Mouse (Mus musculus) megakaryocyte, embryonic 14.5 days (primary cell): ENCODE measurements around the gene Pgls.

Experiments used
- FLI1 ChIP-seq: IDR thresholded peaks from 2 replicates; pipeline ENCODE4 v1.6.1; 2012; ENCODE audit warnings: low read length, inconsistent platforms, mixed read lengths
- GATA1 ChIP-seq: IDR thresholded peaks from 3 replicates; pipeline ENCODE4 v1.6.1; 2012; ENCODE audit warnings: mixed read lengths, low read length, inconsistent platforms, borderline replicate concordance

DNA sequence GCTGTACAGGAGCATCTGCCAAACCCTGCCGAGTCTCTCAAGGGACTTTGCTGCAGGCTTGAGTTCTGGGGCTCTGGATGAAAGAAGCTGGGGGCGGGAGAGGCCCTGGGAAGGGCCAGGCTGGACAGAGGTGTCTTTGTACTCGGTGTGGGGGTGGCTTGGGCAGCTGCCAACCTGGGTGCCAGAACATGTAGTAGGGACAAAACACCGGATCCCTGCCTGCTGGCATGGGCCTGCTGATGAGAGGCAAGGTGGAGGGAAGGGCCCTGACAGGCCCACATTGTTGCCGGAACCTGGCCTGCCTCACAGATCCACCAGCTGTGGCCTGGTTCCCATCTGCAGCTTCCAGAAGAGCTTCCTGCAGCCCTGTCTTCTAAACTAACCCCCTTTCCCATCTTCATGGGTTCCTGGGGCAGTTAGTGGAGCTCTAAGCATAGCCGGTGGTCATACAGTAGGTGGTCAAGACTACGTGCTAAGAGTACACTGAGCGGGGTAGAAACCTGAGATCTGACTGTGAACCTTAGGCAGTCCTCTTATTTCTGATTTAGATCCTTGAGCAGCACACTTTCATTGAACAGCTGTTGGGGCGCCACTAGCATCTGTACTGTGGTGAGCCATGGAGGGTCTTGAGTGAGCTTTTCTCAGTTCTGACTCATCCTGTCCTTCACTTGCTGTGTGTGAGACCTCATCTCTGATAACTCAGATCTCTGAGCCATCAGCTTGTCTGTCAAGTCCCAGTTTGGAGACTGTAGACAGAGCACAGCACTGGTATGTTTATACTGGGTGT is 18.9 kb upstream of the Pgls start:
- TF ChIP-seq GATA1 (no peak), FLI1 (no peak)
